Mouse (Mus musculus): Measurements from ENCODE around the gene Tmem178.

DNA sequence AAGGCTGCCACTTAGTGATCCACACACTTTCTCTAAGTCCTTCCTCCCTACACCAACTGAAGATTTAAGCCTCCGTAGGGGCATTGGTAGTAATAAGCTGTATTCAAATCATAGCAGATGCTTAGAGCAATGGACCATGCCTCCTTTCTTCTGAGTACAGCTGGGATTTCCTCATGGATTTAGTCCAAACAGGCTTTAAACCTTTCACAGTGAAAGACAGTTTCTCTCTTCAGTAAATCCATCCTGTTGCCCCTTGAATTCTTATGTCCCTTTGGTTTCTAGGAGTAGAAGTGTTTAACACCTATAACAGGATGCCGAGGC is 44.3 kb upstream of the Tmem178 start:
- no peak for TF ChIP-seq NANOG (IDR thresholded peaks at IDR 0.05; ENCODE audit: borderline replicate concordance, low read length)
- no peak for TF ChIP-seq CTCF (conservative IDR thresholded peaks at IDR 0.05; ENCODE audit: low read length)
- TF ChIP-seq POU5F1 (IDR thresholded peaks at IDR 0.05; ENCODE audit: borderline replicate concordance, low read length), result no peak
